Comparison of ENCODE assay signal across 20 mouse cellular contexts in genomic region chr12:53331391-53331790, GRCm38 (mm10).
DNase-seq lines count a peak whose midpoint lies in the region; ATAC-seq and TF ChIP-seq lines count a peak whose summit lies in the region.
"Had no signal": no experiment of that assay in that cellular context is flagged by ENCODE, and none has a peak within 500 bp of the region (broad histone marks: within the 10 kb centered on the region; RNA-seq: fewer than 3 reads in every experiment).

No protein-coding gene starts in this region.

- DNase-seq in embryonic facial prominence, embryonic 14.5 days (ENCODE audit: low spot score) = peak; percentile 64
- DNase-seq in embryonic facial prominence, embryonic 10.5 days (ENCODE audit: low spot score) = no peak
- DNase-seq in hindbrain, embryonic 14.5 days (ENCODE audit: low spot score) = no peak
- DNase-seq in hindbrain, embryonic 10.5 days (ENCODE audit: low spot score) = no peak
- DNase-seq in midbrain, postnatal 0 days (ENCODE audit: low spot score) = peak; percentile 44
- DNase-seq in midbrain, embryonic 11.5 days (ENCODE audit: low spot score, missing footprints) = no peak
- no peak for DNase-seq in adrenal gland, postnatal 14 days
- DNase-seq: adrenal gland, postnatal 10 days; B cell, adult 2 months; cerebellum, adult 2 months; cerebellum, postnatal 10 days; gastrocnemius, postnatal 36 days; heart, adult 11 months; heart, postnatal 36 days; kidney, adult 11 months had no signal

- 33% methylated on average over 9 of the region's 9 CpGs for WGBS in embryonic facial prominence, embryonic 14.5 days
- WGBS in embryonic facial prominence, embryonic 10.5 days = 77% methylated on average over 9 of the region's 9 CpGs
- 19% methylated on average over 9 of the region's 9 CpGs for WGBS in hindbrain, embryonic 14.5 days
- WGBS in hindbrain, embryonic 10.5 days = 42% methylated on average over 9 of the region's 9 CpGs
- 32% methylated on average over 9 of the region's 9 CpGs for WGBS in midbrain, postnatal 0 days
- WGBS in midbrain, embryonic 11.5 days = 72% methylated on average over 9 of the region's 9 CpGs
- 16% methylated on average over 9 of the region's 9 CpGs for WGBS in forebrain, embryonic 15.5 days

- no peak for ATAC-seq in embryonic facial prominence, embryonic 14.5 days (ENCODE audit: low read depth)
- no peak for ATAC-seq in hindbrain, embryonic 14.5 days (ENCODE audit: low FRiP score)
- ATAC-seq in midbrain, postnatal 0 days (ENCODE audit: low FRiP score) = no peak
- ATAC-seq in midbrain, embryonic 11.5 days (ENCODE audit: low FRiP score) = no peak
- no peak for ATAC-seq in forebrain, embryonic 15.5 days (replicated peaks)
- ATAC-seq: CD4-positive, CD25-positive, alpha-beta regulatory T cell, adult 4 months had no signal

- H3K36me3 ChIP-seq in embryonic facial prominence, embryonic 14.5 days (ENCODE audit: control insufficient read depth, insufficient read depth, low read length) = no peaks in the 10 kb centered on the region
- no peaks in the 10 kb centered on the region for H3K36me3 ChIP-seq in embryonic facial prominence, embryonic 10.5 days (replicated peaks)
- no peaks in the 10 kb centered on the region for H3K36me3 ChIP-seq in hindbrain, embryonic 14.5 days (replicated peaks; ENCODE audit: control insufficient read depth, insufficient read depth)
- H3K36me3 ChIP-seq in hindbrain, embryonic 10.5 days = 0 out of 2 replicates have a peak, but pooled peaks cover 5% of the 10 kb centered on the region
- no peaks in the 10 kb centered on the region for H3K36me3 ChIP-seq in midbrain, postnatal 0 days (ENCODE audit: insufficient read depth, low read length)
- H3K36me3 ChIP-seq in midbrain, embryonic 11.5 days (ENCODE audit: control insufficient read depth, insufficient read depth, low read length) = no peaks in the 10 kb centered on the region
- no peaks in the 10 kb centered on the region for H3K36me3 ChIP-seq in forebrain, embryonic 15.5 days
- H3K36me3 ChIP-seq: G1E; heart, embryonic 13.5 days; hindbrain, embryonic 15.5 days had no signal

- TF ChIP-seq CTCF in midbrain, postnatal 0 days (IDR thresholded peaks at IDR 0.05) = no peak

- H3K27me3 ChIP-seq in embryonic facial prominence, embryonic 14.5 days (replicated peaks; ENCODE audit: control insufficient read depth, insufficient read depth, low read length) = no peaks in the 10 kb centered on the region
- H3K27me3 ChIP-seq in embryonic facial prominence, embryonic 10.5 days (replicated peaks; ENCODE audit: low read depth, poor library complexity, severe bottlenecking) = peaks cover 17% of the 10 kb centered on the region
- no peaks in the 10 kb centered on the region for H3K27me3 ChIP-seq in hindbrain, embryonic 14.5 days (ENCODE audit: control insufficient read depth, insufficient read depth, low read length)
- H3K27me3 ChIP-seq in hindbrain, embryonic 10.5 days (ENCODE audit: insufficient read depth, poor library complexity, severe bottlenecking) = no peaks in the 10 kb centered on the region
- H3K27me3 ChIP-seq in midbrain, postnatal 0 days (ENCODE audit: insufficient read depth, low read length) = no peaks in the 10 kb centered on the region
- H3K27me3 ChIP-seq in midbrain, embryonic 11.5 days (ENCODE audit: control insufficient read depth, insufficient read depth, low read length) = no peaks in the 10 kb centered on the region
- H3K27me3 ChIP-seq in forebrain, embryonic 15.5 days = no peaks in the 10 kb centered on the region
- H3K27me3 ChIP-seq: heart, embryonic 13.5 days; hindbrain, embryonic 15.5 days had no signal

- no peak overlapping the region for H3K9ac ChIP-seq in embryonic facial prominence, embryonic 14.5 days (ENCODE audit: low read depth, low read length)
- no peak overlapping the region for H3K9ac ChIP-seq in hindbrain, embryonic 14.5 days
- no peak overlapping the region for H3K9ac ChIP-seq in midbrain, postnatal 0 days (replicated peaks; ENCODE audit: low read length, poor library complexity, severe bottlenecking)
- H3K9ac ChIP-seq in midbrain, embryonic 11.5 days (ENCODE audit: low read length) = no peak overlapping the region
- H3K9ac ChIP-seq in forebrain, embryonic 15.5 days (replicated peaks) = no peak overlapping the region
- H3K9ac ChIP-seq: heart, embryonic 13.5 days; hindbrain, embryonic 15.5 days had no signal

- no peak overlapping the region for H3K4me2 ChIP-seq in embryonic facial prominence, embryonic 14.5 days (ENCODE audit: low read depth, low read length)
- 0 out of 2 replicates have a peak overlapping the region, but pooled peaks have one; percentile 15 for H3K4me2 ChIP-seq in hindbrain, embryonic 14.5 days (replicated peaks)
- H3K4me2 ChIP-seq in midbrain, postnatal 0 days (ENCODE audit: low read depth, low read length, poor library complexity, severe bottlenecking) = no peak overlapping the region
- H3K4me2 ChIP-seq in midbrain, embryonic 11.5 days = no peak overlapping the region
- H3K4me2 ChIP-seq in forebrain, embryonic 15.5 days (replicated peaks) = peak overlapping the region; percentile 9; the same call in 1 of the 2 replicates
- H3K4me2 ChIP-seq: heart, embryonic 13.5 days; hindbrain, embryonic 15.5 days had no signal

- H3K4me3 ChIP-seq in embryonic facial prominence, embryonic 14.5 days (ENCODE audit: low read depth, low read length) = no peak overlapping the region
- H3K4me3 ChIP-seq in embryonic facial prominence, embryonic 10.5 days = no peak overlapping the region
- no peak overlapping the region for H3K4me3 ChIP-seq in hindbrain, embryonic 14.5 days (replicated peaks; ENCODE audit: low read length)
- no peak overlapping the region for H3K4me3 ChIP-seq in hindbrain, embryonic 10.5 days
- no peak overlapping the region for H3K4me3 ChIP-seq in midbrain, postnatal 0 days (ENCODE audit: low read depth, low read length)
- no peak overlapping the region for H3K4me3 ChIP-seq in midbrain, embryonic 11.5 days (ENCODE audit: low read depth, low read length)
- H3K4me3 ChIP-seq in forebrain, embryonic 15.5 days = no peak overlapping the region
- H3K4me3 ChIP-seq: heart, embryonic 13.5 days; hindbrain, embryonic 15.5 days had no signal

- peaks cover 16% of the 10 kb centered on the region; the same call in 1 of the 2 replicates for H3K4me1 ChIP-seq in embryonic facial prominence, embryonic 14.5 days (ENCODE audit: control insufficient read depth, insufficient read depth, low read length)
- H3K4me1 ChIP-seq in embryonic facial prominence, embryonic 10.5 days = peaks cover 22% of the 10 kb centered on the region
- peaks cover 19% of the 10 kb centered on the region for H3K4me1 ChIP-seq in hindbrain, embryonic 14.5 days (replicated peaks; ENCODE audit: control insufficient read depth, insufficient read depth, low read length)
- H3K4me1 ChIP-seq in hindbrain, embryonic 10.5 days (replicated peaks) = peaks cover 51% of the 10 kb centered on the region
- H3K4me1 ChIP-seq in midbrain, postnatal 0 days (ENCODE audit: insufficient read depth, low read length) = no peaks in the 10 kb centered on the region
- peaks cover 7% of the 10 kb centered on the region; the same call in 1 of the 2 replicates for H3K4me1 ChIP-seq in midbrain, embryonic 11.5 days (ENCODE audit: control insufficient read depth, insufficient read depth, low read length)
- H3K4me1 ChIP-seq in forebrain, embryonic 15.5 days = peaks cover 36% of the 10 kb centered on the region

- no peaks in the 10 kb centered on the region for H3K9me3 ChIP-seq in embryonic facial prominence, embryonic 14.5 days (ENCODE audit: control insufficient read depth, low read length)
- no peaks in the 10 kb centered on the region for H3K9me3 ChIP-seq in embryonic facial prominence, embryonic 10.5 days
- H3K9me3 ChIP-seq in hindbrain, embryonic 14.5 days (ENCODE audit: control insufficient read depth, low read length) = no peaks in the 10 kb centered on the region
- H3K9me3 ChIP-seq in hindbrain, embryonic 10.5 days = no peaks in the 10 kb centered on the region
- no peaks in the 10 kb centered on the region for H3K9me3 ChIP-seq in midbrain, postnatal 0 days (ENCODE audit: low read length)
- H3K9me3 ChIP-seq in midbrain, embryonic 11.5 days (ENCODE audit: control insufficient read depth, low read length) = no peaks in the 10 kb centered on the region
- H3K9me3 ChIP-seq in forebrain, embryonic 15.5 days = no peaks in the 10 kb centered on the region
- H3K9me3 ChIP-seq: heart, embryonic 13.5 days; hindbrain, embryonic 15.5 days had no signal

- H3K27ac ChIP-seq in embryonic facial prominence, embryonic 14.5 days (replicated peaks; ENCODE audit: low read depth, low read length) = no peak overlapping the region
- no peak overlapping the region for H3K27ac ChIP-seq in embryonic facial prominence, embryonic 10.5 days (replicated peaks)
- H3K27ac ChIP-seq in hindbrain, embryonic 14.5 days = no peak overlapping the region
- no peak overlapping the region for H3K27ac ChIP-seq in hindbrain, embryonic 10.5 days
- H3K27ac ChIP-seq in midbrain, postnatal 0 days (ENCODE audit: low read depth, low read length) = no peak overlapping the region
- H3K27ac ChIP-seq in midbrain, embryonic 11.5 days (ENCODE audit: low read depth, low read length) = no peak overlapping the region
- no peak overlapping the region for H3K27ac ChIP-seq in forebrain, embryonic 15.5 days (replicated peaks)
- H3K27ac ChIP-seq: heart, embryonic 13.5 days; hindbrain, embryonic 15.5 days had no signal

Comparison
In these comparisons a context has a peak if more than half of its experiments do, and no peak if none do; other contexts are left out.
1. DNase-seq: peak in embryonic facial prominence, embryonic 14.5 days (single experiment) and midbrain, postnatal 0 days (single experiment); none in embryonic facial prominence, embryonic 10.5 days (single experiment), hindbrain, embryonic 14.5 days (single experiment), hindbrain, embryonic 10.5 days (single experiment), midbrain, embryonic 11.5 days (single experiment) and adrenal gland, postnatal 14 days (single experiment).
2. H3K4me2 ChIP-seq: peak in hindbrain, embryonic 14.5 days (single experiment) and forebrain, embryonic 15.5 days (single experiment); none in embryonic facial prominence, embryonic 14.5 days (single experiment), midbrain, postnatal 0 days (single experiment) and midbrain, embryonic 11.5 days (single experiment).